Mouse (Mus musculus) heart, postnatal 10 days (tissue): ENCODE data around the gene Lrrc34. TPM values are rescaled to one million over a fixed set of nuclear protein-coding genes. Genes with fewer than 3 reads are reported as not detected.

ENCODE experiments used
- DNase-seq, 2 experiments: peaks; one replicate each; pipeline ENCODE4 v3.0.0; 2021
- intact Hi-C: fragments of 180-260 bp; cut with DNase I; formaldehyde crosslinking; loops from one replicate; pipeline ENCODE4 v1.15.1; 2025
- total RNA-seq, 2 experiments: library from RNA; stranded (reverse); gene quantifications; 2 replicates each; pipeline ENCODE4 v1.2.3; 2021

The Lrrc34 gene
- not detected for total RNA-seq

DNA sequence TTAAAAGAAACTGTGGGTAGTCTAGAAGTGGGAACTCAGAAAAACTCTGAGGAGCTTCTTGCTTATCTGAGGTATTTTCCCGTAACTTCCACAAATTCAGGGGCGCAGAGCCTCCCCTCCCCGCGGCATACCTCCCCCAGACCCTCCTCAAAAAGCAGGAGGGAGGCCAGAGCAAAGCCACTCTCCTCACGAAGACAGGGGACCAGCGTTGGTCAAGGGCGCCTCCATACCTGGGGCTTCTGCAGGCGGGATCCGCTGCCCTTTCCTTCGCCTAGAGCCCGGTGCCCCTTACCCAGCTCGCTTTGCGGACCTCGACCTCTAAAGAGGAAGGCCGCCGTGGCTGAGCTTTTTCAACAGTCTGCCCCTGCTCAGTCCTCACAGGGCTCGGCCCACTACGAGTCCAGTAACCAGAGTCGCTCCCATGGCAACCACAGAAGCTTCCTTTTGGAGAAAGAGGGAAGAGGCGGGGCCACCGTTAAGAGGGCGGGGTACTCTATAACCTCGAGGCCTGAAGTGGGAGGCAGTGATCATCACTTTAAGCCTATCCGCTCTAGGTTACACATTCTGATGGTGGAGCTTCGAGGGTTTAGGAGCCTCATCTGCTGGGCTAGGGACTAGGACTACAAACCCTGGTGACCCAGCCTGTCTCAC lies at the start of gene Lrrc34:
TSS of gene Lrrc34 (minus strand) at position 430 of the 651 bp plus-strand sequence.
- peak; percentile 30 to 45 for DNase-seq
- intact Hi-C loops = no loop called here

DNA sequence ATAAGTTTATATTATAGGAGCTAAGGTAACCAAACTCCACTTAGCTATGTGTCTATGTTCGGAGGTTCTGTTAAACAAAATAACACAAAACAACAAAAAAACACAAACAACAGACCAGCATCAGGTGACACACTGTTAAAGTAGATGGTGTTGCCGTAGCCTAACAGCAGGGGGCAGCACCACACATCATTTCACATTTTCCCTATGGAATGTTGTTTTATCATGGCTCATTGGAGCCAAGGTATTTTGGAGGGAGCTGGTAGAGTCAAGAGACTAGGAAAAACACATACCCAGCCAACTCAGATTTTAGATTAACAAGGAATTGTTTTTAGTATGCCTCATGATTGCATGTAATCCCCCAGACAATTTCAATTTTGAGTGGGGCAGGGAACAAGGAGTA lies 48.7 kb upstream of the Lrrc34 start:
- DNase-seq = peak; percentile 66 to 81
- intact Hi-C loops = loop anchor here (1.0 to 5.0 kb wide), 5 partner anchors 96 to 442 kb away; partner anchors contain the start of gene Sec62

DNA sequence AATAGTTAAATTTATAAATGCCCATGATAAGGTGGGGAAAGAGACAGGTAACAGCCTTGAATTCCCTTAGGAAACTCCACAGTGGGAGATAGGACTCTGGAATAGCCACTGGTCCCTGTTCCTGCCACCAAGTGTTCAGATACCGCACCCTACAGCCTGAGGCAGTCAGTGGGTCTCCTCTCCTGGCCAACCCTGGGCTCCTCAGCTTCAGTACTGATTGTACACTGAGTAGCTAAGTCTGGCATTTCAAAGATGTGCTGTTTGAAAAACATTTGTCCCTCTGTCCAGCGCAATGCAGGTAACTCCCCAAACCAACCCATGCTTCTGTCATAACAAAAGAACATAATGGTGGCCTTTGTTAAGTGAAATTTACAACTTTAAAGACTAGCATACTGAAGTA lies 48.0 kb upstream of the Lrrc34 start:
- no peak for DNase-seq
- intact Hi-C loops = loop anchor here (1.0 to 5.0 kb wide), 5 partner anchors 97 to 443 kb away; partner anchors contain the start of gene Sec62

DNA sequence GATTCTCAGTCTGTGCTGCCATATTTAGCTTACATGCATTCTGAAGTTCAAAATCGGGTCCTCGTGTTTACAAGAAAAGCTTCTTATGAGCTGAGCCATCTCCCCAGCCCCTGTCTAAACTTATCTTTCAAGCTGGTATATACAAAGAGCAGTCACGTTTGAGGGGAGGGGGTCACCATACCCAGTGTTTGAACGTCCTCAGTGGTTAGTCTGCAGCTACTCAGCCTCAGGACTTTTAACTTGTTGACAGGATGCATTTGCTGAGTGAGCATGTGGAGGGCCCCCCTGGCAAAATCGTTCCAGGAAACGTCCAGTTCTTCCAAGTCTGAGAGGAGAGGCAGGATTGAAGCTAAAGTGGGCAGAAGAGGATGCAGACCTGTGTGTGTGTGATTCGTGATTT lies 43.3 kb upstream of the Lrrc34 start:
- intact Hi-C loops = no loop called here
- no peak for DNase-seq

DNA sequence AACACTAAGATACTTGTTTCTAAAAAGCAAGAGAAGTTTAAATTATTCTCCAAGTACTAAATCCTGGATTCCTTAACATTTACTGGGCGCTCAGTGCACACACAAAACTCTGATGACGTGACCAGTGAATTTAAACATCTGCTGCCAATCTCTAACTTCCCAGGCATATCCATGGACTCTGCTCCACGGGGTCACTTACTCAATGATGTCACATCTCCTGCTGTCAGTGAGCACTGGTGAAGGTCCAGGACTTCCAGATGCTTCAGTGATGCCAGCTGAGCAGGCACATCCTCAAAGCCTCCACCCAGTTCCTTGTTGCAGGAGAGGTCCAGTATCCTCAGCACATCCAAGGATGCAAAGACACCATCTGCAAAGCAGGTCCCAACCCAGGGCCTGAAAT lies 39.5 kb upstream of the Lrrc34 start:
- no peak for DNase-seq
- intact Hi-C loops = no loop called here

DNA sequence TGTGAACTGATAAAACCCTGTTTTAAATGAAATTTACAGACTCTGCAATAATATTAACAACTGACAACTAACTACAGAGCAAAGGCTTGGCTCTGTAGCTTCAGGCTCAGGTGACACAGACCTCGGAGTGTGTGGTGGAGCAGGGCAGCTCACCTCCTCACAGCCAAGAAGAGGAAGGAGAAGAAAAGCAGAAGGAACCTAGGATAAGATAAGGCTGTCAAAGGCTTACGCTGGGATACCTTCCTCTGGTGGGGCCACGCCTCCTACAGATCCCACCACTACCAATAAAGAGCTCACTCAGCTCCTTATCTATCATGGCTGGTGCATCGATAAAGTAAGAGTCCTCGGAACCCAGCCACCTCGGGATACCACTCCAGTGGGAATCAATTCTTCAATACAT lies 35.5 kb upstream of the Lrrc34 start:
- intact Hi-C loops = no loop called here
- no peak for DNase-seq

DNA sequence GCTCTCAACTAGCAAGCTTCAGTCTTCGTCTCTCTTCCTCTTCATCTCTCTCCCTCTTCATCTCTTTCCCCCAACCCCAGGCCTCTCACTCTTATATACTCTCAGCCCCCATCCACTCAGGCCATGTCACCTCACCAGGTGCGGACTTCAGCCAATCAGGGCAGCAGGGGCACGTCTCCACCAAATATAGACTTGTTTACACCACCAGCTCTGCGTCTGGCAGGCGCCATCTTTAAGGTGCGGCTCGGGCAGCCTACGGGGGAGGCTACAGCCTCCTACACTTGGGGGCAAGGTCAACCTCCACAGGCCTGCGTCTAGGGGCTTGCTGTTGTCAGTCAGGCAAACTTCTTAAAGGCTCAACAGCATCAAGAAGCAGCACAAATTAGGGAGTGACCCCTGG lies 10.8 kb upstream of the Lrrc34 start:
- no peak for DNase-seq
- intact Hi-C loops = no loop called here

DNA sequence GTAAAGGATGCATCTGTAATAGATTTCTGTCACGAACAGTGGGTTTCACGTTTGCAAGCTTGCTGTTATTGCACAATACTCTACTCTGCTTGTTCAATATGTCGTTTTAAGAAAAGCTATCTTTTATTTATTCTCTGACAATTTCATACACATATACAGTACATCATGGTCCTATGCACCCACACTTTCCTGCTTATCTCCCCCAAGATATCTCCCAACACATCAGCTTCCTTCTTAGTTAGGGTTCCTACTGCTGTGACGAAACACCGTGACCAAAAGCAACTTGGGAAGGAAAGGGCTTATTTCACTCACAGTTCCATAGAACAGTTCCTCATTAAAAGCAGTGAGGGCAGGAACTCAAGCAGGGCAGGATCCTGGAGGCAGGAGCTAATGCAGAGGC lies 8.3 kb upstream of the Lrrc34 start:
- no peak for DNase-seq
- intact Hi-C loops = no loop called here

DNA sequence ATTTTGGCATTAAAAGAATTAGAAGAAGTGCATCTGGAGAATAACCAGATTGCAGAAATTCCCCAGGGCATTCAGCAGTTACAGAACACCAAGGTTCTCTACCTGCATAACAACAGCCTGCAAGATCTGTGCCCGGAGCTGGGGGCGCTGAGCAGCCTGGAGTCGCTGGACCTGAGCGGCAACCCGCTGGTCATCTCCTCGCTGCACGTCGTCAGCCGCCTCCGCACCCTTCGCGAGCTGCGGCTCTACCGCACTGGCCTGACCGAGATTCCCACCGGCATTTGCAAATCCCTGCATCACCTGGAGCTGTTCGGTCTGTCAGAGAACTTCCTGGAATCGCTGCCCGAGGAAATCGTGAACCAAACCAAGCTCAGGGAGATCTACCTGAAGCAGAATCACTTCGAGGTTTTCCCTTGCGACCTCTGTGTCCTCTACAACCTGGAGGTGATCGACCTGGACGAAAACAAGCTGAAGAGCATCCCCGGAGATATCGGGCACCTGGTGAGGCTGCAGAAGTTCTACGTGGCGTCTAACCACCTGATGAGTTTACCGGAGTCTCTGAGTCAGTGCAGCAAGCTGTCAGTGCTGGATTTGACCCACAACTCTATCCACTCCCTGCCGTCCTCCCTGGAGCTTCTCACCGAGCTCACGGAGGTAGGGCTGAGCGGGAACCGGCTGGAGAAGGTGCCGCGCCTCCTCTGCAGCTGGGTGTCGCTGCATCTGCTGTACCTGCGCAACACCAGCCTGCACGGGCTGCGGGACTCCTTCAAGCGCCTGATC lies 2.6 kb upstream of the Lrrc34 start:
- intact Hi-C loops = no loop called here
- DNase-seq = peak; percentile 4 to 6

DNA sequence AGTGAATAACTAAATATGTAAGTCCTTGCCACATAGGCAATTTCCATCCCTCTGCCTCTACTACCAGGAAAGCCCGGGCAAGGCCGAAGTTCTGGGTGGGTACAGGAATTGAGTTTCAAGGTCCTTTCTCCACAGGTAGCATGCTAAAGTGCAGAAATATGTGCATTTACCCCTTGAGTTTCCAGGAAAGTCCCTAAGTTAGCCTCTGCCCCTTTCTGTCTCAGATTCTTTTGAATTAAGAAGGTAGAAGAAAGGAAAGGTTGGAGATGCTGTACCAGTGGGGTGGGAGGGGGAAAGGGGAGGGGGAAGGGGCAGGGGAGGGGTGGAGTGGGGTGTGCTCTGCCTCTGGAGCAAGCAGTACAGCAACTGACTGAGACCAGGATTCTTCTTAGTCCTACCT lies 797 bp upstream of the Lrrc34 start:
- intact Hi-C loops = no loop called here
- DNase-seq = no peak

DNA sequence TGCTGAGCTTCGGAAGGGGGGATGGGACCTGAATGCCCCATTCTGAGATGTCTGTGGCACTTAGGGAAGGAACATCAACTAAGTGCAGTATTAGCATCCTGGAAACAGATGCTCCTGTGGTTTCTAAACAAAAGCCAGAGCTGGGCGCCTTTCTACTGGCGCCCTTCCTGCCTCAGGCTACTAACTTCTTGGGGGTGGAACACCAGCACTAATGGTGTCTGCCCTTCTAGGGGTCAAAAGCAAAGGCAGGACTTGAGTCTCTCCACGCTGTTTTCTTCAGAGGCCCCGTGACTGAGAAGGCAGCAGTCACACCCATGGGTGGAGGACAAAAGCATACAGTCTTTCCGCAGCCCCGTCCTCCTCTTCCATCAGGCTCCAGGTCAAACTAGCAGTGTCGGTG lies 908 bp downstream of the Lrrc34 start:
- intact Hi-C loops = no loop called here
- DNase-seq = no peak

DNA sequence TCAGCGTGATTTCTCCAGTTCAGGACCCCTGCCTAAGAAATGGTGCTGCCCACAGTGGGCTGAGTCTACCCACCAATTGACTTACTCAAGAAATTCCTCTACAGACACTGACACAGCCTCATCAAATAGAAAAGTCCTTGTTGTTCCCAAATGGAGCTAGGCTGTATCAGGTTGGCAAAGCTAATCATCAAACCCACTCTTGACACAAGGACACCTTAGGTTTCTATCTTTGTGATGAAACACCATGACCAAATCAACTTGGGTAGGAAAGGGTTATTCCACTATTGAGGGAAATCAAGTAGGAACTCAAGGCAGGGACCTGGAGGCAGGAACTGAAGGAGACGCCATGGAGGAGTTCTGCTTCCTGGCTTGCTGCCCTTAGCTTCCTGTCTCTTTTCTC lies 3.5 kb downstream of the Lrrc34 start, which contains the start of gene Lrriq4:
TSS of gene Lrriq4 (plus strand) at position 301 of the 400 bp plus-strand sequence.
- no peak for DNase-seq
- intact Hi-C loops = no loop called here

DNA sequence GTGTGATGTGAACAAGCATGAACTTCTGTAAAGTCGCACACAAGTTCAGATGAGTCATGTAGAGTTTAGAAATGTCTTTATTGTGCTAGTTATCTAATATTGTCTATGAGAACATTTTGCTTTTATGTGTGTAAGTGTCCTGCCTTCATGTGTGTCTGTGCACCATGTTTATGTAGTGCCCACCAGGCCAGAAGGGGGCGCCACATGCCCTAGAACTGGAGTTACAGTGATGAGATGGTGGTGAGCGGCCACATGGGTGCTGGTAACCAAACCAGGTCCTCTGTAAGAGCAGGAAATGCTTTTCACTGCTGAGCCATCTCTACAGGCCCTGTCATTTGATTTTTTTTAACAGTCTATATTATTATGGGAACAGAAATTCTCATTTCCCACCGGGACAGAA lies 12.0 kb downstream of the Lrrc34 start:
- DNase-seq = no peak
- intact Hi-C loops = no loop called here

DNA sequence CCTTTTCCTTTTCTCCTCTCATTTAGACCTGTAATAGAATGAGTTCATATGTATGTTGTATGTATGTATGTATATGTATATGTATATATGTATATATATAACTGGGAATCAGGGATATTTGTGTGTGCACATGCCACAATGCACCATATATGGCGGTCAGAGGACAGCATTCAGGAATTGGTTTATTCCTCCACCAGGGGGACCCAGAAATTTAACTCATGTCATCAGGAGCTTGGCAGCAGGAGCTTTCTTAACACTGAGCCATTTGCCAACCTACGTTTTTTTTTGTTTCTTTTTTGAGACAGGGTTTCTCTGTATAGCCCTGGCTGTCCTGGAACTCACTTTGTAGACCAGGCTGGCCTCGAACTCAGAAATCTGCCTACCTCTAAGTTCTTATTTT lies 14.0 kb downstream of the Lrrc34 start:
- intact Hi-C loops = no loop called here

DNA sequence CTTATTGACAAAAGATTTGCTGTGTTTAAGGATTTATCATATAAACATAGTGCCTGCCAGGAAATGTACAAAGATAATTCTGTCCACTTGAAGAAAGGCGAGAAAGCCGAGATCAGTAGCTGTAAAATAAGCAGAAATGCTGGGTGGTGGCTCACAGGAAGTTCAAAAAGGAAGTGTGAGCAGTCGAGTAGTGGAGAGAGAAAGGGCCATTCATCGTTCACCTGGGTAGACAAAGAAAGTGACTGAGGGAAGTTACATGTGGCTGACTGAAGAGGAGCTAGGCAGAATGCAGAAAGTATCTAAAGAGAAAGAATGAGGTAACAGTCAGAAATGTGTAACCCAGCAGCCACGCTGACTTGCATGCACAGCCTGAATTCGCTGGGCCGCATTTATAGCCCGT lies 27.5 kb downstream of the Lrrc34 start:
- intact Hi-C loops = no loop called here
- DNase-seq = no peak

More for the DNA sequence above, 14.0 kb downstream of the Lrrc34 start:
- no peak for DNase-seq

DNA sequence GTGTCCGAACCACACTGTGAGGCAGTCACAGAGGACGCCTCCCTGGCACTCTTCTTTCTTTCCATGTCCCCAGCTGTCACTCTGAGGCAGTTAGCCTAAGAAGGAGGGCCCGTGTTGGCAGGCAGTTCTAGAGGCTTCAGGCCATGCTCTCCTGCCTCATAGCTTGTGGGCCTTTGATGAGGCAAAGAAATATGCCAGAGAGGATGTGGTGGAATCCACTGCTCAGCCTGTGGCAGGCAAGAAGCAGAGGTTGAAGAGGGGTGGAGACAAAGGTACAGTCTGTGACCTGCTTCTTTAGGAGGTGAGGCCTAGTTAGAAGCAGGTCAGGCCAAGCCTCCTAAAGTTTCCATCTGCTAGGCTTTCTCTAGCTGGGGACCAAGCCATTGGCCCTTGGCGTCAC lies 36.7 kb downstream of the Lrrc34 start:
- DNase-seq = no peak
- intact Hi-C loops = no loop called here

DNA sequence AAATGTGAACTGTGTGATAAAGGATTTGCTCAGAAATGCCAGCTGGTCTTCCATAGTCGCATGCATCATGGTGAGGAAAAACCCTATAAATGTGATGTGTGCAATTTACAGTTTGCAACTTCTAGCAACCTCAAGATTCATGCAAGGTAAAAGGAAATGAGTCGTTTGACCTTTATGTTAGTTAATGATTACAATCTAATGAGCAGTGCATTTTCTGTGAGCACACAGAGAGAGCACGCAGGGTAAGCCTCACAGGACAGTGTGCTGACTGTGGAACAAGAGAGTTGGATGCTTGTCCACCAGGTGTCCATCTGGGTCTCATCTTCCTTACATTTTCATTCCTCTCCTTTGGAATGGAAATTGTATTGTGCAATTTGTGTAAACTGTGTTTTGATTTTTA lies 38.7 kb downstream of the Lrrc34 start:
- no peak for DNase-seq
- intact Hi-C loops = no loop called here

DNA sequence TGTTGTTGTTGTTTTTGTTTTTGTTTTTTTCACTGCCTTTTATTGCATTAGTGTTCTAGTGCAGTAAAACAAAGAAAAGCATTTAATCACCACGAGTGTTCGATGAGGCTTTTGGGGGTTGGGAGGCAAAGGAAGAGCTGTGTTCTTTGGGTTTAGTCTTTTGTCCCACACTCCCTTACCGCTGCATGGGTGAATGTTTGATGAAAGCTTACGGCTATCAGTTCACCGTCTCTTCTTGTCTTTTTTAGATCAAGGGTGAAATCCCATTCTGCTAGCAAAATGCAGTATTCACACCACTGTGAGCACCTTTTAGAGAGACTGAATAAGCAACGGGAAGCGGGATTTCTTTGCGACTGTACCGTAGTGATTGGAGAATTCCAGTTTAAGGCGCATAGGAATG lies 44.4 kb downstream of the Lrrc34 start:
- intact Hi-C loops = loop anchor here (5.0 kb wide), 2 partner anchors 209 to 394 kb away; partner anchors contain the start of gene Prkci
- DNase-seq = no peak

DNA sequence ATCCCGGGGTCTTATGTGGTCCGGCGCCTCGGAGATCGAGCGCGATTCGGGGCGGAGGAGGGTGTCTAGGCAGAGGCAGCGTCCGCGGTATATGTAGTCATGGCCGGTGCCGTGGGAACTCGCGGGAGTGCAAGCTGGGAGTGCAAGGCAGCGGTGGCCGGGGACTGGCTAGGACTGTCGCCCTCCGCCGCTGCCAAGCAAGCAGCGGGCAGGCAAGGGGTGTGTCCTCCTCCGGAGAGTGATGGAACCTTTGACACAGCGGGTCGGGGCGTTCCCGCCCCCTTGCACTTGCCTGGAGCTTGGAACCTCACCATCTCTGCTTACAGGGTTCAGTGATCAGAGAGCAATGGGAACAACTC lies 45.0 kb downstream of the Lrrc34 start:
- DNase-seq = no peak
- intact Hi-C loops = loop anchor here (5.0 kb wide), 2 partner anchors 210 to 395 kb away; partner anchors contain the start of gene Prkci

DNA sequence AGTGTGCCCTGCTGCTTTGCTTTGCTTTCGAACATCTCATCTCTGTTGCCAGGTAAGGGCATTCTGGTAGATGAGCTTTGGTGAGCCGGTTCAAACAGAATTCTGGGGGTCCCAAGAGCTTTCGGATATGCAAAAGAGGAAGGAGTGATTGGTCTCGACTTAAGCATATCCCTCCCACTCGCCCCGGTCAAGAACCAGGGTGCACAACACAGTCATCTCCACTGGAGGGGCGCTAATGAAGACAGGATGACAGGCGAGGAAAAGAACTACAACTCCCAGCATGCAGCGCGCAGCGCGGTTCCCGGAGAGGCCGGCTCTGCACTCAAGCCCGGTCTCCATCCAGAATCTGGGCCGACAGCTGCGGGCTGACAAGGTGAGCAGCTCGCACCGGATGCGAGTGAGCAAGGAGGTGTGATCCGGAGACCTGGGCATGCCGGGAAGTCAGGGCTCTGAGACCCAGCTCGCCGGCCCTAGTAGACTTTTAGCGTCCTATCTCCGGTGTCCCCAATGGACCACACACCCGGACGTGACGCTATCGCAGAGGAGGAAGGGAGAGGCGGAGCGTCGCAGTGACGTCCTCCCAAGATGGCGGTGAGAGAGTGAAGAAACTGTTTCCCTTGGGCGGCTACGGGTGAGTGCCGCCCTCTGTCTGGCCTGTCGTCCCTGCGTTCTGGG lies 45.5 kb downstream of the Lrrc34 start, which contains the start of gene Mynn:
TSS of gene Mynn (plus strand) at position 1 of the 675 bp plus-strand sequence.
- DNase-seq = peak; percentile 99
- intact Hi-C loops = loop anchor here (5.0 kb wide), 2 partner anchors 210 to 395 kb away; partner anchors contain the start of gene Prkci

DNA sequence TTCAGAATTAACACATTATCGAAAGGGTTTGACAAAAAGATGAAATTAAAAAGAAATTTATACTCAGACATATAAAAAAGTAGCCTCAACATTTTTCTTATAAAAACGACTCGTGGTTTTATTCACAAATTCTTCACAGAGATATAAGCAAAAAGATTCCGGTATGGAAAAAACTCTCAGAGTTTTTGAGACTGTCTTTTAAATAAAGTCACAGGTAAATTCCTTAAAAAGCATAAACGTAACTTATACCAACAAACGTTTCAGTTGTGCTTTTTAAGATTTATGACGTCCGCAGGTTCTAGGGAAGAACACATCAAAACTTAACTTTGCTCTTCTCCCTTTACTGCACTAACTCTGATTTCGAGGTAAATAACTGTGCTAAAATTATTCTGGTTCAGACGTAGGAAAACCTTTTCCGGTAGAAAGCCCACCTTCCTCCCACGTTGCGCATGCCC lies 46.0 kb downstream of the Lrrc34 start:
- intact Hi-C loops = loop anchor here (2.0 to 5.0 kb wide), 3 partner anchors 191 to 396 kb away; partner anchors contain the start of genes Prkci and Sec62

More for the DNA sequence above, 46.0 kb downstream of the Lrrc34 start:
- DNase-seq = no peak
